Mouse (Mus musculus): ENCODE data around the gene Crabp2. TPM values are rescaled to one million over a fixed set of nuclear protein-coding genes. Genes with fewer than 3 reads are reported as not detected.
A peak's percentile ranks its signal among the peaks of the same experiment; 100 is the strongest.

The Crabp2 gene
- polyA plus RNA-seq, 1 experiment from 2014 or later, result not detected

- ATAC-seq (no peak), DNase-seq (no peak)
- Histone ChIP-seq H3K4me1 (ENCODE audit: insufficient read depth) (peaks cover 24% of the 10 kb centered on the region), H3K27me3 (ENCODE audit: insufficient read depth, low read length) (no peaks in the 10 kb centered on the region), H3K36me3 (replicated peaks; ENCODE audit: insufficient read depth, low read length) (peaks cover 43% of the 10 kb centered on the region), H3K27ac (ENCODE audit: low read depth) (peak overlapping the region; percentile 57; the same call in 1 of the 2 replicates), H3K4me3 (ENCODE audit: low read depth, low read length) (no peak overlapping the region), H3K9me3 (ENCODE audit: low read length) (no peaks in the 10 kb centered on the region), H3K9ac (replicated peaks) (no peak overlapping the region), H3K4me2 (ENCODE audit: low read depth, low read length) (0 out of 2 replicates have a peak overlapping the region, but pooled peaks have one; percentile 39)
- WGBS (ENCODE audit: insufficient replicate concordance), result 79% methylated on average over 4 of the region's 4 CpGs
- no peak for TF ChIP-seq CTCF (IDR thresholded peaks at IDR 0.05; ENCODE audit: low read depth)
- no peak for TF ChIP-seq EP300 (IDR thresholded peaks at IDR 0.05; ENCODE audit: low read depth)
Measured at GRCm38 (mm10) chr3:87934501-87934900, 14.0 kb upstream of the Crabp2 start.

DNA sequence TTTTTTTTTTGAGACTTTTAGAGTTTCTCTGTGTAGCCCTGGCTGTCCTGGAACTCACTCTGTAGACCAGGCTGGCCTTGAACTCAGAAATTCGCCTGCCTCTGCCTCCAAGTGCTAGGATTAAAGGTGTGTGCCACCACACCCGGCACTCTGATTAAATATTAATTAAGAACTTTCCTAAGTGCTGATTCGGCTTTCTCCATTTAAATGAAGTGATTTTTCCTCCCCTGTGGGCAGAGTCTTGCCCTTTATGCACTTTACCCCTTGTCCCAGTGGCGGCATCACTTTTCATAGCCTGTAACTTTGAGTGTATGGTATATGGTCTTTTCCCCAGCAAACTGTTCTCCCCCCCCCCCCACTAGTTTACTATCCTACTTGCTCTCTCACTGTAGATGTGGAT lies 13.3 kb upstream of the Crabp2 start:
- no peak overlapping the region for H3K9ac ChIP-seq (replicated peaks)
- peaks cover 46% of the 10 kb centered on the region for H3K36me3 ChIP-seq (replicated peaks; ENCODE audit: insufficient read depth, low read length)
- no peak overlapping the region for H3K4me2 ChIP-seq (ENCODE audit: low read depth, low read length)
- WGBS (ENCODE audit: insufficient replicate concordance), result 78% methylated on average over 4 of the region's 4 CpGs
- peaks cover 24% of the 10 kb centered on the region for H3K4me1 ChIP-seq (ENCODE audit: insufficient read depth)
- DNase-seq (no peak), ATAC-seq (no peak)
- H3K27ac ChIP-seq (ENCODE audit: low read depth), result no peak overlapping the region
- no peaks in the 10 kb centered on the region for H3K9me3 ChIP-seq (ENCODE audit: low read length)
- no peak for TF ChIP-seq EP300 (IDR thresholded peaks at IDR 0.05; ENCODE audit: low read depth)
- no peak for TF ChIP-seq CTCF (IDR thresholded peaks at IDR 0.05; ENCODE audit: low read depth)
- no peak overlapping the region for H3K4me3 ChIP-seq (ENCODE audit: low read depth, low read length)
- H3K27me3 ChIP-seq (ENCODE audit: insufficient read depth, low read length), result no peaks in the 10 kb centered on the region

- Histone ChIP-seq H3K9ac (replicated peaks) (no peak overlapping the region), H3K4me1 (ENCODE audit: insufficient read depth) (peaks cover 24% of the 10 kb centered on the region), H3K4me3 (ENCODE audit: low read depth, low read length) (no peak overlapping the region), H3K36me3 (replicated peaks; ENCODE audit: insufficient read depth, low read length) (peaks cover 49% of the 10 kb centered on the region), H3K27me3 (ENCODE audit: insufficient read depth, low read length) (no peaks in the 10 kb centered on the region), H3K27ac (ENCODE audit: low read depth) (no peak overlapping the region), H3K9me3 (ENCODE audit: low read length) (no peaks in the 10 kb centered on the region), H3K4me2 (ENCODE audit: low read depth, low read length) (no peak overlapping the region)
- peak; percentile 24; the same call in 1 of the 2 replicates for ATAC-seq
- WGBS (ENCODE audit: insufficient replicate concordance), result 91% methylated on average over 2 of the region's 2 CpGs
- DNase-seq, result peak; percentile 85
- TF ChIP-seq EP300 (IDR thresholded peaks at IDR 0.05; ENCODE audit: low read depth) (no peak), CTCF (IDR thresholded peaks at IDR 0.05; ENCODE audit: low read depth) (peak; percentile 96)
Measured at GRCm38 (mm10) chr3:87935776-87936175, 12.7 kb upstream of the Crabp2 start.

DNA sequence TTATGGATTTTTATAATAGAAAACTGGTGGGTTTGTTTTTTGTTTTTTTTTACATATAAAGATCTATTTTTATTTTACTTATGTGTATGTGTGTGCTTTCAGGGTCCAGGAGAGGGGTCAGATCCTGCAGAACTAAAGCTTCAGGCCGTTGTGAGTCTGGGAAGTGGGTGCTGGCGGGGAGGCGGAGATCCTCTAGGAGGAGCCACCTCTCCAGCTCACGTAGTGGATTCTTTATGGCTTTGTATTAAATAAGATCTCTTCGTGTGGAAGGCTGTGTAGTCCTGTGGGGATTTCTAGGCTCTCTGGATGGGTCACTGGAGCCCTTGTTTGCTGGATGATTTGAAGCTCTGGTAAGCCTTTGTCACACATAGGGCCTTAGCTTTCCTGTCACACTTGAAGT lies 7.9 kb upstream of the Crabp2 start:
- no peaks in the 10 kb centered on the region; the same call in none of the 2 replicates for H3K27me3 ChIP-seq (ENCODE audit: insufficient read depth, low read length)
- H3K9me3 ChIP-seq (ENCODE audit: low read length), result no peaks in the 10 kb centered on the region
- no peak overlapping the region for H3K4me3 ChIP-seq (ENCODE audit: low read depth, low read length)
- H3K9ac ChIP-seq (replicated peaks), result no peak overlapping the region
- DNase-seq, result no peak
- TF ChIP-seq CTCF (IDR thresholded peaks at IDR 0.05; ENCODE audit: low read depth) (no peak), EP300 (IDR thresholded peaks at IDR 0.05; ENCODE audit: low read depth) (no peak)
- no peaks in the 10 kb centered on the region for H3K4me1 ChIP-seq (ENCODE audit: insufficient read depth)
- no peak for ATAC-seq
- no peak overlapping the region for H3K4me2 ChIP-seq (ENCODE audit: low read depth, low read length)
- WGBS (ENCODE audit: insufficient replicate concordance), result 82% methylated on average over 5 of the region's 5 CpGs
- H3K36me3 ChIP-seq (replicated peaks; ENCODE audit: insufficient read depth, low read length), result peaks cover 51% of the 10 kb centered on the region
- H3K27ac ChIP-seq (ENCODE audit: low read depth), result no peak overlapping the region

DNA sequence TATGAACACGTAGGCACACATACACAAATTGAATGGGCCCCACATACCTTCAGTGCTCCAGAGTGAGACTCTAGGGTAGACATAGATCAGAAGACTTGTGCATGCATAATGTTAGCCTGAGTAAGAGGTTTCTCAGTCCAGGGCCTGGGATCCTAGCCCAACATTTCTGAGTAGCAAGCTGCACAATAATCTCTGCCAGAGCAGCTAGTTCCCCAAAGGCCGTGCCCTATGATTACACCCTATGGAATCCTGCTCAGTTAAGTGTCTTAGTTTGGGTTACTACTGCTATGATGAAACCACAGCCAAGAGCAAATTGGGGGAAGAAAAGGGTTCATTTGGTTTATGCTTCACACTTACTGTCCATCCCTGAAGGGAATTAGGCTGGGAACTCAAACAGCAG lies 6.0 kb upstream of the Crabp2 start:
- DNase-seq, result no peak
- Histone ChIP-seq H3K9me3 (ENCODE audit: low read length) (no peaks in the 10 kb centered on the region), H3K4me2 (ENCODE audit: low read depth, low read length) (no peak overlapping the region), H3K36me3 (replicated peaks; ENCODE audit: insufficient read depth, low read length) (peaks cover 43% of the 10 kb centered on the region), H3K4me1 (ENCODE audit: insufficient read depth) (0 out of 2 replicates have a peak, but pooled peaks cover 2% of the 10 kb centered on the region), H3K9ac (replicated peaks) (no peak overlapping the region), H3K27ac (ENCODE audit: low read depth) (no peak overlapping the region), H3K27me3 (ENCODE audit: insufficient read depth, low read length) (peaks cover 18% of the 10 kb centered on the region), H3K4me3 (ENCODE audit: low read depth, low read length) (no peak overlapping the region)
- ATAC-seq, result no peak
- TF ChIP-seq CTCF (IDR thresholded peaks at IDR 0.05; ENCODE audit: low read depth), result no peak
- TF ChIP-seq EP300 (IDR thresholded peaks at IDR 0.05; ENCODE audit: low read depth), result no peak
- 91% methylated on average over 2 of the region's 2 CpGs for WGBS (ENCODE audit: insufficient replicate concordance)

DNA sequence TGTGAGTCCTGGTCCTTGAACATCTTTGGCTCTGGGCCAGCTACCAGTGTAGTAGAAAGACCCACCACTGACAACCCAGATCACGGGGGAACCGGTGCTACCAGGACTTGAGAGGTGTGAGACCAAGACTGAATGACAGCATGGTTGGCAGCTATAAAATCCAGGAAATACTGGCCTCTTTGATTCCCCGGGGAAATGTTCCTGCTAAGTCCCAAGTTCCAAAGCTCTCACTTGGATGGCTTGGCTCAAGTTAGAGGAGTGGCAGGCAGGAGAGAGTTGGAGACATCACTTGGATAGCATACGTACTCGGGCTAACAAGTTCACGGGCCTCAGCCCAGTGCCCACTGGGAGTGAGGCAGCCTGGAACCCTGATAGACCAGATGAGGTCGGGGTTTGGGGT lies 4.9 kb upstream of the Crabp2 start:
- 72% methylated on average over 7 of the region's 7 CpGs for WGBS (ENCODE audit: insufficient replicate concordance)
- DNase-seq, result no peak
- no peak for TF ChIP-seq EP300 (IDR thresholded peaks at IDR 0.05; ENCODE audit: low read depth)
- no peak for TF ChIP-seq CTCF (IDR thresholded peaks at IDR 0.05; ENCODE audit: low read depth)
- Histone ChIP-seq H3K27ac (ENCODE audit: low read depth) (no peak overlapping the region), H3K9ac (replicated peaks) (no peak overlapping the region), H3K27me3 (ENCODE audit: insufficient read depth, low read length) (peaks cover 29% of the 10 kb centered on the region), H3K9me3 (ENCODE audit: low read length) (no peaks in the 10 kb centered on the region), H3K36me3 (replicated peaks; ENCODE audit: insufficient read depth, low read length) (peaks cover 31% of the 10 kb centered on the region), H3K4me1 (ENCODE audit: insufficient read depth) (peaks cover 11% of the 10 kb centered on the region), H3K4me3 (ENCODE audit: low read depth, low read length) (no peak overlapping the region), H3K4me2 (ENCODE audit: low read depth, low read length) (no peak overlapping the region)
- ATAC-seq, result no peak

Data from liver, postnatal 0 days (tissue).